Mouse (Mus musculus) forebrain, postnatal 0 days (tissue): ENCODE data around the gene Hivep3. TPM values are rescaled to one million over a fixed set of nuclear protein-coding genes. Genes with fewer than 3 reads are reported as not detected.
A peak's percentile ranks its signal among the peaks of the same experiment; 100 is the strongest.

Experiments used
- ATAC-seq: fragments of 200-750 bp; cut with Nextera tagmentation; 2 replicates; pipeline ENCODE4 v1.8.0; 2017; ENCODE audit warnings: mild to moderate bottlenecking, moderate library complexity
- DNase-seq: peaks from one replicate; pipeline ENCODE4 v3.0.0-alpha.2; 2015
- H3K27ac ChIP-seq: fragments of 300-500 bp; sonication (generic); 2 replicates; pipeline ENCODE4 v1.5.1; 2014; ENCODE audit warnings: low read depth, mild to moderate bottlenecking, antibody characterized with exemption, low read length, moderate library complexity, mixed read lengths
- H3K27me3 ChIP-seq: fragments of 300-500 bp; sonication (generic); 2 replicates; pipeline ENCODE4 v1.6.1; 2014; ENCODE audit warnings: mild to moderate bottlenecking, low read length, mixed read lengths; ENCODE audit not compliant: insufficient read depth
- H3K36me3 ChIP-seq: fragments of 300-500 bp; sonication (generic); 2 replicates; pipeline ENCODE4 v1.6.1; 2014; ENCODE audit warnings: mild to moderate bottlenecking, moderate library complexity; ENCODE audit not compliant: insufficient read depth
- H3K4me1 ChIP-seq: fragments of 300-500 bp; sonication (generic); 2 replicates; pipeline ENCODE4 v1.6.1; 2014; ENCODE audit warnings: antibody characterized with exemption; ENCODE audit not compliant: insufficient read depth
- H3K4me2 ChIP-seq: fragments of 300-500 bp; sonication (generic); 2 replicates; pipeline ENCODE4 v1.6.1; 2014; ENCODE audit warnings: low read depth, mild to moderate bottlenecking, moderate library complexity
- H3K4me3 ChIP-seq: fragments of 300-500 bp; sonication (generic); 2 replicates; pipeline ENCODE4 v1.5.1; 2014; ENCODE audit warnings: low read depth, low read length, mixed read lengths
- H3K9ac ChIP-seq: fragments of 300-500 bp; sonication (generic); 2 replicates; pipeline ENCODE4 v1.6.1; 2014; ENCODE audit warnings: mild to moderate bottlenecking
- H3K9me3 ChIP-seq: fragments of 300-500 bp; sonication (generic); 2 replicates; pipeline ENCODE4 v1.6.1; 2016; ENCODE audit warnings: low read length
- CTCF ChIP-seq: sonication (generic); IDR thresholded peaks from 2 replicates; pipeline ENCODE4 v1.5.1; 2016; ENCODE audit warnings: antibody characterized with exemption, control low read depth, low read depth
- WGBS: fragments of 180-500 bp; shearing (Covaris S2); extraction: QIAGEN DNeasy Blood & Tissue Kit; methylation state at CpG from one replicate; pipeline ENCODE4 v1.1.7; 2014; 5-methylcytosine and 5-hydroxymethylcytosine counted together
- polyA plus RNA-seq: library from polyadenylated mRNA; unstranded; fragments of >200 nt; fragmentation: Nextera tagmentation; extraction: Ambion mirVana; gene quantifications from 2 replicates; pipeline ENCODE4 v1.2.1, GENCODE M21; 2015
- total RNA-seq: library from RNA; depleted of rRNA; stranded (reverse); fragments of >200 nt; gene quantifications from 2 replicates; pipeline ENCODE4 v1.2.3, GENCODE M21; 2014

The Hivep3 gene
- total and polyA plus RNA-seq, 2 experiments from 2014 or later = 16.9 to 21.3 TPM

- ATAC-seq = peak; percentile 10
- WGBS = 10% methylated on average over 7 of the region's 7 CpGs
Observed at GRCm38 (mm10) chr4:119815133-119815792, 81.7 kb downstream of the Hivep3 start.

GRCm38 (mm10) chr4:119815793-119816161, 82.2 kb downstream of the Hivep3 start:
- TF ChIP-seq CTCF = no peak
- ATAC-seq (no peak), DNase-seq (no peak)
- H3K27ac ChIP-seq = no peak overlapping the region
- no peaks in the 10 kb centered on the region for H3K36me3 ChIP-seq
- peaks cover 30% of the 10 kb centered on the region for H3K4me1 ChIP-seq
- no peak overlapping the region; the same call in 1 of the 2 replicates for H3K9ac ChIP-seq
- peak overlapping the region; percentile 81 for H3K4me2 ChIP-seq
- H3K9me3 ChIP-seq = no peaks in the 10 kb centered on the region
- no peaks in the 10 kb centered on the region for H3K27me3 ChIP-seq
- peak overlapping the region; percentile 70 for H3K4me3 ChIP-seq

More at GRCm38 (mm10) chr4:119815133-119815792, 81.7 kb downstream of the Hivep3 start:
- peak overlapping the region; percentile 81 for H3K4me2 ChIP-seq
- peak overlapping the region; percentile 70 for H3K4me3 ChIP-seq
- H3K9me3 ChIP-seq = no peaks in the 10 kb centered on the region
- no peaks in the 10 kb centered on the region for H3K36me3 ChIP-seq
- peaks cover 30% of the 10 kb centered on the region for H3K4me1 ChIP-seq
- TF ChIP-seq CTCF = no peak
- peak overlapping the region; percentile 89 for H3K27ac ChIP-seq
- DNase-seq = peak; percentile 11
- H3K27me3 ChIP-seq = no peaks in the 10 kb centered on the region
- H3K9ac ChIP-seq = peak overlapping the region; percentile 88

GRCm38 (mm10) chr4:119816620-119817356, 83.2 kb downstream of the Hivep3 start:
- 19% methylated on average over 7 of the region's 7 CpGs for WGBS
- ATAC-seq (no peak), DNase-seq (peak; percentile 28)
- Histone ChIP-seq H3K27ac (no peak overlapping the region), H3K27me3 (no peaks in the 10 kb centered on the region), H3K4me1 (peaks cover 30% of the 10 kb centered on the region), H3K4me2 (peak overlapping the region; percentile 81), H3K36me3 (no peaks in the 10 kb centered on the region), H3K9me3 (no peaks in the 10 kb centered on the region), H3K4me3 (peak overlapping the region; percentile 70), H3K9ac (peak overlapping the region; percentile 6; the same call in 1 of the 2 replicates)
- TF ChIP-seq CTCF = no peak

GRCm38 (mm10) chr4:119825956-119826355, 92.4 kb downstream of the Hivep3 start:
- no peak for TF ChIP-seq CTCF
- no peaks in the 10 kb centered on the region for H3K36me3 ChIP-seq
- H3K27ac ChIP-seq = no peak overlapping the region
- no peak overlapping the region for H3K9ac ChIP-seq
- no peaks in the 10 kb centered on the region for H3K27me3 ChIP-seq
- H3K4me3 ChIP-seq = no peak overlapping the region
- 70% methylated on average over 3 of the region's 3 CpGs for WGBS
- no peaks in the 10 kb centered on the region for H3K4me1 ChIP-seq
- H3K9me3 ChIP-seq = no peaks in the 10 kb centered on the region
- DNase-seq = no peak
- H3K4me2 ChIP-seq = no peak overlapping the region
- ATAC-seq = no peak

GRCm38 (mm10) chr4:119828386-119828785, 94.8 kb downstream of the Hivep3 start:
- Histone ChIP-seq H3K27ac (no peak overlapping the region), H3K27me3 (no peaks in the 10 kb centered on the region), H3K4me3 (no peak overlapping the region), H3K9me3 (no peaks in the 10 kb centered on the region), H3K4me1 (no peaks in the 10 kb centered on the region), H3K9ac (no peak overlapping the region), H3K36me3 (no peaks in the 10 kb centered on the region), H3K4me2 (no peak overlapping the region)
- no peak for TF ChIP-seq CTCF
- ATAC-seq (no peak), DNase-seq (no peak)
- 70% methylated on average over 3 of the region's 3 CpGs for WGBS

GRCm38 (mm10) chr4:119828996-119829395, 95.4 kb downstream of the Hivep3 start:
- Histone ChIP-seq H3K4me2 (no peak overlapping the region), H3K27me3 (no peaks in the 10 kb centered on the region), H3K9ac (no peak overlapping the region), H3K27ac (no peak overlapping the region), H3K36me3 (no peaks in the 10 kb centered on the region), H3K4me3 (no peak overlapping the region), H3K4me1 (no peaks in the 10 kb centered on the region), H3K9me3 (no peaks in the 10 kb centered on the region)
- no peak for TF ChIP-seq CTCF
- DNase-seq = no peak
- no peak for ATAC-seq
- 84% methylated on average over 4 of the region's 4 CpGs for WGBS

GRCm38 (mm10) chr4:119833333-119833732, 99.7 kb downstream of the Hivep3 start:
- Histone ChIP-seq H3K27ac (no peak overlapping the region), H3K27me3 (no peaks in the 10 kb centered on the region), H3K4me1 (no peaks in the 10 kb centered on the region), H3K4me3 (no peak overlapping the region), H3K4me2 (no peak overlapping the region), H3K36me3 (no peaks in the 10 kb centered on the region), H3K9me3 (no peaks in the 10 kb centered on the region), H3K9ac (no peak overlapping the region)
- ATAC-seq (no peak), DNase-seq (no peak)
- no peak for TF ChIP-seq CTCF
- WGBS = 67% methylated on average over 9 of the region's 9 CpGs
